Mouse (Mus musculus): Measurements from ENCODE around the gene Dmwd. TPM values are rescaled to one million over a fixed set of nuclear protein-coding genes. Genes with fewer than 3 reads are reported as not detected.

Gene Dmwd
- polyA plus RNA-seq, 1 experiment from 2014 or later: 5.4 TPM

DNA sequence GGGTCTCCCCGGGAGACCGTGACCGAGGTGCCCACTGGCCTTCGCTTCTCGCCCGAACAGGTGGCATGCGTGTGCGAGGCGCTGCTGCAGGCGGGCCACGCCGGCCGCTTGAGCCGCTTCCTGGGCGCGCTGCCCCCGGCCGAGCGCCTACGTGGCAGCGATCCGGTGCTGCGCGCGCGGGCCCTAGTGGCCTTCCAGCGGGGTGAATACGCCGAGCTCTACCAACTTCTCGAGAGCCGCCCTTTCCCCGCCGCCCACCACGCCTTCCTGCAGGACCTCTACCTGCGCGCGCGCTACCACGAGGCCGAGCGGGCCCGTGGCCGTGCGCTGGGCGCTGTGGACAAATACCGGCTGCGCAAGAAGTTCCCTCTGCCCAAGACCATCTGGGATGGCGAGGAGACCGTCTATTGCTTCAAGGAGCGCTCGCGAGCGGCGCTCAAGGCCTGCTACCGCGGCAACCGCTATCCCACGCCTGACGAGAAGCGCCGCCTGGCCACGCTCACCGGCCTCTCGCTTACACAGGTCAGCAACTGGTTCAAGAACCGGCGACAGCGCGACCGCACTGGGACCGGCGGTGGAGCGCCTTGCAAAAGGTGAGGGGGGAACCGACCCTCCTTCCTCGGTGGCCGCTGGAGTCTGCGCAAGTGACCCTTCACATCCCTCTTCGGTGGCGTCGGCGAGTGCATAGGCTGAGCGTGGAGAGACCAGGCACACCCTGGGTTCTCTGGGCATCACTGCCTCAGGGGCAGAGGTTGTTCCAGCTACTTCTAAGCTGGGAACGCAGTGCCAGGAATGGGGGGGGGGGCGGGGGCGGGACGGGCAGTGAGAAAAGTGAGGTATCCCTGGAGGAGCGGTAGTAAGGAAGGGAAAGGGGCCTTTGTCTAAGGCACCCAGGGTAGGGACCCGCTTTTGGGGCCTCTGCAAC lies 19.1 kb downstream of the Dmwd start:
- ATAC-seq: peak; percentile 9; the same call in 1 of the 2 replicates
- Histone ChIP-seq H3K4me1 (replicated peaks; ENCODE audit: control insufficient read depth, insufficient read depth, low read length) (peaks cover 6% of the 10 kb centered on the region), H3K9me3 (ENCODE audit: control insufficient read depth) (no peaks in the 10 kb centered on the region), H3K4me2 (replicated peaks; ENCODE audit: low read depth) (peak overlapping the region; percentile 95), H3K27me3 (replicated peaks; ENCODE audit: control insufficient read depth, insufficient read depth, low read length) (no peaks in the 10 kb centered on the region), H3K27ac (ENCODE audit: low read depth, low read length) (peak overlapping the region; percentile 93), H3K9ac (ENCODE audit: low read depth, low read length) (peak overlapping the region; percentile 81), H3K36me3 (ENCODE audit: control insufficient read depth, insufficient read depth) (peaks cover 7% of the 10 kb centered on the region; the same call in 1 of the 2 replicates), H3K4me3 (ENCODE audit: low read depth, low read length) (peak overlapping the region; percentile 63)
- TF ChIP-seq CTCF (IDR thresholded peaks at IDR 0.05; ENCODE audit: low read depth): no peak
- WGBS: under 1% methylated on average over 83 of the region's 87 CpGs

DNA sequence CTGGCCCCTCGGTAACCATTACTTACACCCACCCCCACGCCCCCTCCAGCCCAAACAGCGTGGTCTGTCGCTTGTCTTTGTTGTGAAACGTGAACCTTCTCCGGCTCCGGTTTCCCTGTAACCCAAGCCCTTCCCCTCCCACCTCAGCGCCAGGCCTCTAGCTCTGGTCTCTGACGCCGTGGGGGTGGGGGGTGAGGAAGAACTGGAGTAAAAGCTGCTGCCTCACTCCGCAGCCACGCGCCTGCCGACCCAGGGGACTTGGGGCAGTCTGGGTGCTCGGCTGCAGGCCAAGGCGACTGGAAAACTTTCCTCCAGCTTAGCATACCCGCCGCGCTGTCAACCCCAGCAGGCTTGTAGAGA lies 19.7 kb downstream of the Dmwd start:
- peak overlapping the region; percentile 95 for H3K4me2 ChIP-seq (replicated peaks; ENCODE audit: low read depth)
- no peak for ATAC-seq
- peaks cover 6% of the 10 kb centered on the region for H3K4me1 ChIP-seq (replicated peaks; ENCODE audit: control insufficient read depth, insufficient read depth, low read length)
- no peaks in the 10 kb centered on the region for H3K9me3 ChIP-seq (ENCODE audit: control insufficient read depth)
- no peak overlapping the region for H3K27ac ChIP-seq (ENCODE audit: low read depth, low read length)
- H3K4me3 ChIP-seq (ENCODE audit: low read depth, low read length): peak overlapping the region; percentile 63
- H3K27me3 ChIP-seq (replicated peaks; ENCODE audit: control insufficient read depth, insufficient read depth, low read length): no peaks in the 10 kb centered on the region
- H3K9ac ChIP-seq (ENCODE audit: low read depth, low read length): peak overlapping the region; percentile 81; the same call in 1 of the 2 replicates
- no peak for TF ChIP-seq CTCF (IDR thresholded peaks at IDR 0.05; ENCODE audit: low read depth)
- 3% methylated on average over 19 of the region's 19 CpGs for WGBS
- H3K36me3 ChIP-seq (ENCODE audit: control insufficient read depth, insufficient read depth): peaks cover 7% of the 10 kb centered on the region; the same call in 1 of the 2 replicates

GRCm38 (mm10) chr7:19096421-19096976 lies 20.5 kb downstream of the Dmwd start:
- no peak for ATAC-seq
- peaks cover 6% of the 10 kb centered on the region for H3K4me1 ChIP-seq (replicated peaks; ENCODE audit: control insufficient read depth, insufficient read depth, low read length)
- no peaks in the 10 kb centered on the region for H3K27me3 ChIP-seq (replicated peaks; ENCODE audit: control insufficient read depth, insufficient read depth, low read length)
- WGBS: 53% methylated on average over 5 of the region's 5 CpGs
- peak overlapping the region; percentile 63 for H3K4me3 ChIP-seq (ENCODE audit: low read depth, low read length)
- H3K27ac ChIP-seq (ENCODE audit: low read depth, low read length): no peak overlapping the region
- no peaks in the 10 kb centered on the region for H3K9me3 ChIP-seq (ENCODE audit: control insufficient read depth)
- peak overlapping the region; percentile 95 for H3K4me2 ChIP-seq (replicated peaks; ENCODE audit: low read depth)
- TF ChIP-seq CTCF (IDR thresholded peaks at IDR 0.05; ENCODE audit: low read depth): no peak
- peaks cover 5% of the 10 kb centered on the region; the same call in 1 of the 2 replicates for H3K36me3 ChIP-seq (ENCODE audit: control insufficient read depth, insufficient read depth)
- no peak overlapping the region for H3K9ac ChIP-seq (ENCODE audit: low read depth, low read length)

DNA sequence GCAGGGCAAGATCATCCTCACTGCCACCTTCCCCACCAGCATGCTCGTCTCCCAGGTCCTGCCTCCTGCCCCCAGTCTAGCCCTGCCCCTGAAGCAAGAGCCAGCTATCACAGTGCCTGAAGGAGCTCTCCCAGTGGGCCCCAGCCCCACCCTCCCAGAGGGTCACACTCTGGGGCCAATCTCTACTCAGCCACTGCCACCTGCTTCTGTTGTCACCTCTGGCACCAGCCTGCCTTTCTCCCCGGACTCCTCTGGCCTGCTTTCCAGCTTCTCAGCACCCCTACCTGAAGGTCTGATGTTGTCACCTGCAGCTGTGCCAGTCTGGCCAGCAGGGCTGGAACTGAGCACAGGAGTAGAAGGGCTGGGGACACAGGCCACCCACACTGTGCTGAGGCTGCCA lies 21.2 kb downstream of the Dmwd start:
- no peak for ATAC-seq
- no peaks in the 10 kb centered on the region for H3K27me3 ChIP-seq (replicated peaks; ENCODE audit: control insufficient read depth, insufficient read depth, low read length)
- 0 out of 2 replicates have a peak overlapping the region, but pooled peaks have one; percentile 9 for H3K4me2 ChIP-seq (replicated peaks; ENCODE audit: low read depth)
- H3K4me3 ChIP-seq (ENCODE audit: low read depth, low read length): no peak overlapping the region
- no peak overlapping the region for H3K9ac ChIP-seq (ENCODE audit: low read depth, low read length)
- TF ChIP-seq CTCF (IDR thresholded peaks at IDR 0.05; ENCODE audit: low read depth): no peak
- WGBS: 32% methylated on average over 2 of the region's 2 CpGs
- H3K27ac ChIP-seq (ENCODE audit: low read depth, low read length): no peak overlapping the region
- H3K9me3 ChIP-seq (ENCODE audit: control insufficient read depth): no peaks in the 10 kb centered on the region
- no peaks in the 10 kb centered on the region for H3K36me3 ChIP-seq (ENCODE audit: control insufficient read depth, insufficient read depth)
- peaks cover 6% of the 10 kb centered on the region for H3K4me1 ChIP-seq (replicated peaks; ENCODE audit: control insufficient read depth, insufficient read depth, low read length)

- no peak for ATAC-seq
- H3K9ac ChIP-seq (ENCODE audit: low read depth, low read length): no peak overlapping the region
- no peak overlapping the region for H3K4me3 ChIP-seq (ENCODE audit: low read depth, low read length)
- no peak overlapping the region for H3K4me2 ChIP-seq (replicated peaks; ENCODE audit: low read depth)
- no peaks in the 10 kb centered on the region for H3K9me3 ChIP-seq (ENCODE audit: control insufficient read depth)
- H3K27me3 ChIP-seq (replicated peaks; ENCODE audit: control insufficient read depth, insufficient read depth, low read length): no peaks in the 10 kb centered on the region
- H3K4me1 ChIP-seq (replicated peaks; ENCODE audit: control insufficient read depth, insufficient read depth, low read length): peaks cover 6% of the 10 kb centered on the region
- H3K36me3 ChIP-seq (ENCODE audit: control insufficient read depth, insufficient read depth): no peaks in the 10 kb centered on the region
- no peak for TF ChIP-seq CTCF (IDR thresholded peaks at IDR 0.05; ENCODE audit: low read depth)
- H3K27ac ChIP-seq (ENCODE audit: low read depth, low read length): no peak overlapping the region
Observed at GRCm38 (mm10) chr7:19097863-19098262, 21.8 kb downstream of the Dmwd start.

- Histone ChIP-seq H3K4me1 (replicated peaks; ENCODE audit: control insufficient read depth, insufficient read depth, low read length) (0 out of 2 replicates have a peak, but pooled peaks cover 6% of the 10 kb centered on the region), H3K4me2 (replicated peaks; ENCODE audit: low read depth) (no peak overlapping the region), H3K4me3 (ENCODE audit: low read depth, low read length) (no peak overlapping the region), H3K9ac (ENCODE audit: low read depth, low read length) (no peak overlapping the region), H3K27me3 (replicated peaks; ENCODE audit: control insufficient read depth, insufficient read depth, low read length) (no peaks in the 10 kb centered on the region), H3K36me3 (ENCODE audit: control insufficient read depth, insufficient read depth) (no peaks in the 10 kb centered on the region), H3K27ac (ENCODE audit: low read depth, low read length) (no peak overlapping the region), H3K9me3 (ENCODE audit: control insufficient read depth) (no peaks in the 10 kb centered on the region)
- TF ChIP-seq CTCF (IDR thresholded peaks at IDR 0.05; ENCODE audit: low read depth): no peak
- ATAC-seq: no peak
- 84% methylated on average over 7 of the region's 7 CpGs for WGBS
Observed at GRCm38 (mm10) chr7:19098811-19099210, 22.8 kb downstream of the Dmwd start.

Measured in intestine, postnatal 0 days (tissue).